In genomic region chr2:50793616-50794015, GRCm38 (mm10) we compare ENCODE assay signal across 10 mouse cellular contexts.
DNase-seq lines count a peak whose midpoint lies in the region; ATAC-seq lines count a peak whose summit lies in the region.
"Had no signal": no experiment of that assay in that cellular context is flagged by ENCODE, and none has a peak within 500 bp of the region (broad histone marks: within the 10 kb centered on the region; RNA-seq: fewer than 3 reads in every experiment).

No protein-coding gene starts in this region.

- DNase-seq in urinary bladder, postnatal 14 days (ENCODE audit: low spot score): peak; percentile 11
- DNase-seq in urinary bladder, postnatal 10 days (ENCODE audit: low spot score): no peak
- DNase-seq in adrenal gland, postnatal 36 days: peak; percentile 18 to 23
- peak; percentile 79 for DNase-seq in skeletal muscle tissue, adult 2 months (ENCODE audit: low read depth, low spot score)
- DNase-seq in layer of hippocampus, postnatal 36 days: no peak
- DNase-seq: cerebellum, postnatal 25 days; kidney, adult 9 months; layer of hippocampus, adult 9-11 months had no signal

- peak; percentile 48 for ATAC-seq in granulocyte monocyte progenitor cell, adult 5-6 weeks (replicated peaks; ENCODE audit: poor library complexity, severe bottlenecking)
- ATAC-seq in megakaryocyte-erythroid progenitor cell, adult 5-6 weeks (replicated peaks; ENCODE audit: low FRiP score, low TSS enrichment, poor library complexity, severe bottlenecking): no peak

Comparison
In these comparisons a context has a peak if more than half of its experiments do, and no peak if none do; other contexts are left out.
1. DNase-seq: peak in urinary bladder, postnatal 14 days (single experiment), adrenal gland, postnatal 36 days (2 of 2) and skeletal muscle tissue, adult 2 months (single experiment); none in urinary bladder, postnatal 10 days (single experiment) and layer of hippocampus, postnatal 36 days (0 of 2).